Mouse (Mus musculus) lung, postnatal 0 days (tissue): Measurements from ENCODE around the gene Osbpl6.

Source experiments
- CTCF ChIP-seq: IDR thresholded peaks from 2 replicates; pipeline ENCODE4 v1.5.1; 2016; ENCODE audit warnings: antibody characterized with exemption, mild to moderate bottlenecking
- EP300 ChIP-seq: IDR thresholded peaks from 2 replicates; pipeline ENCODE4 v1.6.1; 2016; ENCODE audit warnings: antibody characterized with exemption, mild to moderate bottlenecking, control low read depth

- TF ChIP-seq EP300 (no peak), CTCF (no peak)
Observed at GRCm38 (mm10) chr2:76426816-76427215, 20.5 kb downstream of the Osbpl6 start.
